Mouse (Mus musculus) effector memory CD4-positive, alpha-beta T cell, adult 5 months (primary cell): Measurements from ENCODE around the gene Kif5c. TPM values are rescaled to one million over a fixed set of nuclear protein-coding genes. Genes with fewer than 3 reads are reported as not detected.

Experiments used
- polyA plus RNA-seq: library from polyadenylated mRNA; unstranded; fragments of 100-300 nt; shearing (Covaris generic); gene quantifications from one replicate; pipeline ENCODE4 v1.2.1, GENCODE M21; 2017

Gene Kif5c
- 5.1 TPM for polyA plus RNA-seq

DNA sequence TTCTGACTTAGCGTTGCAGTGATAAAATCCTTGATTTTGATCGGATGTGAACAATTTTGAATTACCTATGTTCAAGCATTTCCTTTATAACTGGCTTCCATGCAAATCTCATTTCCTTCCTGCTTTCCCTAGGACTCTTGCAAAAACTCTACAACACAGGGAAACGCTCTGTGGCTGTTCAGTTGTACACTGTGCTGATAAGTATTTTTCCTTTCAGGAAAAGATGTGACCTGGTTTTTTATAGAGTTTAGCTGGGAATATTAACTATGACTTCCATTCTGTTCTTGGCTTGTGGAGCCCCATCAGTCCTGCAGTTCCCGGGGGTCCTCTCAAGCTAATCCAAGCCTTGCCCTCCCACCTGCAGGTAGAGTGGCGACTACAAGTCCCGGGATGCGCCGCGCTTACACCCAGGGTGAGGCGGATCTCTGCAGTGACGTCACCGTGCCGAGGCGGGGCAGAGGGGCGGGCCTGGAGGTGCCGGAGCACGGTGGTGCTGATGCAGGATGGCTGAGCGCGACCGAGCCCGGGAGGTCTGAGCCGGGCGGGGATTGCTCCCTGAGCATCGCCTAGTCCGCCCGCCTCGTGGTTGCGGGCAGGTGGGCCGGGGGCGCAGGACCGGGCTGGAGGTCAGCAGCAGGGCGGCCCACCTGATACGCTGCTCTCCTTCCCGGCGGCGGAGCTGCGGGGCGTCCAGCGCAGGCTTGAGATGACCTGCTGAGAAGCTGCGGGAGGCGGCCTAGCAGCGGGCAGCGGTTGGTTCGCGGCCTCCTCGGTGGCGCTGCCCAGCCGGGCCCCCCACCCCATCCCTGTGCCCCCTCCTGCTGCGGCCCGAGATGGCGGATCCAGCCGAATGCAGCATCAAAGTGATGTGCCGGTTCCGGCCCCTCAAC lies at the start of gene Kif5c:
Gene Kif5c (plus strand): TSS at position 470 of the 890 bp plus-strand sequence.

DNA sequence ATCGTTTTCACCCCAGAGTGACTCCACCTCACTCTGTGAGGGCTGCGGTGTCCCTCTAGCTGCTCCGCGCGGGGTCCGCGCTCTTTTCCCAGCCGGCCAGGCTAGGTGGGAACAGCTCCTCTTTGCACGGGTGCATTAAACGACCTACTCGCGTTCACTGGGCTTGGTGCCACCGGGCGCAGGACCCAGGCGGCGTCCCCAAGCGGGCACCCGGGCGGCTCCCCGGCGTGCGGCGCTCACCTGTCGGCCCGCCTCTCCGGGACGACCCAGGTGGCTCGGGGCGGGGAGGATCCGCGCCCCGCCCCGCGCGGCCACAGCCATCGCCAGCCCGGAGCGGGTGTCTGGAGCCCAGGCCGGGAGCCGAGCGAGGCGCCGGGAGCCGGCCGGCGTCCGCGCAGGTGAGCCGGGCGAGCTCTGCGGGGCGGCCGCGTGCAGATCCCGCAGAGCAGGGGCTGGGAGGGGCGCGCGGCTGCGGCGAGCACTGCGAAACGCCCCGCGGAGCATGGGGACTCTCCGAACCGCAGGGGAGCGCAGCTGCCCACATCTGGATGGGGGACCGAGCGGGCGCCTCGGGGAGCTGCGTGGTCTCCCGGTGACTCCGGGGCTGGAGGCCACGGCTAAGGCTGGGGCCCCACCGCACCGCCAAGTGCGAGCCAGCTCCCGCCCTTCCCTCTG lies 168.4 kb downstream of the Kif5c start, which contains the start of gene Lypd6b:
Gene Lypd6b (plus strand): TSS at position 313 of the 675 bp plus-strand sequence.

Other genes with a start within 250 kb of the Kif5c start
- gene Epc2, start 167.8 kb upstream of the Kif5c start, polyA plus RNA-seq: 6.9 TPM
- gene Lypd6b, start 168.4 kb downstream of the Kif5c start, polyA plus RNA-seq: 3.9 TPM